In genomic region chr15:80064965-80065364, GRCm38 (mm10) we compare ENCODE assay signal across 1 mouse cellular context.
TF ChIP-seq lines count a peak whose summit lies in the region.

No protein-coding gene starts in this region.

TF ChIP-seq in CH12.LX, 34 proteins besides CTCF, POLR2A, EP300 and RAD21 (continued from another document):
- no peak for TF ChIP-seq NELFE (IDR thresholded peaks at IDR 0.05; ENCODE audit: low read depth, low read length)
